ENCODE assay signal across 15 mouse cellular contexts in genomic region chr6:93067808-93068207, GRCm38 (mm10).
"Had no signal": no experiment of that assay in that cellular context is flagged by ENCODE, and none has a peak within 500 bp of the region (broad histone marks: within the 10 kb centered on the region; RNA-seq: fewer than 3 reads in every experiment).

No protein-coding gene starts in this region.

- H3K4me2 ChIP-seq: liver, embryonic 13.5 days; lung, embryonic 15.5 days; midbrain, embryonic 15.5 days; neural tube, embryonic 13.5 days; stomach, embryonic 15.5 days had no signal

- H3K9ac ChIP-seq: liver, embryonic 13.5 days; liver, postnatal 0 days; lung, embryonic 15.5 days; midbrain, embryonic 15.5 days; neural tube, embryonic 13.5 days; stomach, embryonic 15.5 days had no signal

- H3K4me3 ChIP-seq: liver, embryonic 13.5 days; lung, embryonic 15.5 days; midbrain, embryonic 10.5 days; midbrain, embryonic 15.5 days; neural tube, embryonic 13.5 days; stomach, embryonic 15.5 days had no signal

- DNase-seq: kidney, adult 2 months; kidney, postnatal 10 days; left cerebral cortex, postnatal 4 days; liver; liver, embryonic 13.5 days; liver, postnatal 0 days; lung, postnatal 14 days; retina, postnatal 1 day; thymus, adult 2 months; thymus, postnatal 25 days had no signal

- H3K27me3 ChIP-seq: liver, embryonic 13.5 days; lung, embryonic 15.5 days; midbrain, embryonic 15.5 days; neural tube, embryonic 13.5 days; stomach, embryonic 15.5 days had no signal

- ATAC-seq: liver, postnatal 0 days; midbrain, embryonic 15.5 days had no signal

- H3K36me3 ChIP-seq: liver, embryonic 13.5 days; lung, embryonic 15.5 days; midbrain, embryonic 10.5 days; midbrain, embryonic 15.5 days; neural tube, embryonic 13.5 days; stomach, embryonic 15.5 days had no signal

- H3K9me3 ChIP-seq: liver, embryonic 13.5 days; lung, embryonic 15.5 days; midbrain, embryonic 10.5 days; midbrain, embryonic 15.5 days; neural tube, embryonic 13.5 days; stomach, embryonic 15.5 days had no signal

- H3K4me1 ChIP-seq: liver, embryonic 13.5 days had no signal

- H3K27ac ChIP-seq: liver, embryonic 13.5 days; lung, embryonic 15.5 days; midbrain, embryonic 10.5 days; midbrain, embryonic 15.5 days; stomach, embryonic 15.5 days had no signal
